Mouse (Mus musculus) telencephalon, adult 2 months (tissue): ENCODE data around the gene Rab11a.

Source experiments
- DNase-seq: peaks from one replicate; pipeline ENCODE4 v3.0.0-alpha.2; 2011; ENCODE audit warnings: low read depth, low spot score

The Rab11a gene

GRCm38 (mm10) chr9:64737406-64738201, at the start of gene Rab11a:
Gene Rab11a (minus strand): TSS chr9:64737758.
- DNase-seq: peak; percentile 90

DNA sequence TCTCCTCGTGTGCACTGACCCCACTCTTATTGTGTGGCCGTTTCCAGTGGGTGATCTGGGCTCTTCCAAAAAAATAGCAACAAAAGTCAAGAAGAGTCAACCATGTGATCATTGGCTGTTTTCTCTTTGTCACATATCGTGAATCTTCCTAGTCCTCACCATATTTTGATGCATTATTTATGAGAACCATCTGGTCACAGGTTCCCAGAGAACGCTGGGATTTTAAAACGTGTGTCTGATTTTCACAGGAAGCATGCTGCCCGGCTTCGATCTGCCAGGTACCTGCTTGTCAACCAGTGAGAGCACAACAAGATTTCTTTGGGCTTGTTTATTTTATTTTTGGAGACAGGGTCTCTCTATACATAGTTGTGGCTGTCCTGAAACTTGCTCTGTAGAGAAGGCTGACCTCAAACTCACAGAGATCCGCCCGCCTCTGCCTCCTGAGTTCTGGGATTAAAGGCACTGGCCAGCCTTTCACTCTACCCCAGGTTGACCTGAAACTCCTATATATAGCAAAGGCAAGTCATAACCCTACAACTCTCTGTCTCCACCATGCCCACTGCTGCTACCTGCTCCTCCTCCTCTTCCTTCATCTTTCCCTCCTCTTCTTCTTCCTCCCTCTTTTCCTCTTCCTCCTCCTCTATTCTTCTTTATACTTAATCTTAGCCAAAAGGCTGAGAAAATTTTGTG, 48.8 kb upstream of the Rab11a start:
- no peak for DNase-seq

GRCm38 (mm10) chr9:64784841-64785240, 47.3 kb upstream of the Rab11a start:
- DNase-seq: no peak

GRCm38 (mm10) chr9:64783511-64783910, 46.0 kb upstream of the Rab11a start:
- DNase-seq: no peak

GRCm38 (mm10) chr9:64779628-64780027, 42.1 kb upstream of the Rab11a start:
- DNase-seq: no peak

DNA sequence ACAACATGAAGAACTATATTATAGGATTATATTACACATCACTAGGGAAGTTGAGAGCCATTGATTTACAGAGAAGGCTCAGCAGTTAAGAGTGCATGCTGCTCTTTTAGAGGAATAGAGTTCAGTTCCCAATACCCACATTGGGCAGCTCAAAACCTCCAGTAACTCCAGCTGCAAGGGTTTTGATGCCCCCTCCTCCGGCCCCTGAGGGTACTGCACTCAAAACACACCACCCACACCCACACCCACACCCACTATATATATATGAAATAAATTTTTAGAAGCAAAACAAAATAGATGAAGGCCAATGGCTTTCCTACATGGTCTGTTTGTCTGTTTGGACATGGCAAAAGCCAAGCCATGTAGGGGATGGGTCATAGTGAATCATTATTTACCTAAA, 40.6 kb upstream of the Rab11a start:
- DNase-seq: no peak

DNA sequence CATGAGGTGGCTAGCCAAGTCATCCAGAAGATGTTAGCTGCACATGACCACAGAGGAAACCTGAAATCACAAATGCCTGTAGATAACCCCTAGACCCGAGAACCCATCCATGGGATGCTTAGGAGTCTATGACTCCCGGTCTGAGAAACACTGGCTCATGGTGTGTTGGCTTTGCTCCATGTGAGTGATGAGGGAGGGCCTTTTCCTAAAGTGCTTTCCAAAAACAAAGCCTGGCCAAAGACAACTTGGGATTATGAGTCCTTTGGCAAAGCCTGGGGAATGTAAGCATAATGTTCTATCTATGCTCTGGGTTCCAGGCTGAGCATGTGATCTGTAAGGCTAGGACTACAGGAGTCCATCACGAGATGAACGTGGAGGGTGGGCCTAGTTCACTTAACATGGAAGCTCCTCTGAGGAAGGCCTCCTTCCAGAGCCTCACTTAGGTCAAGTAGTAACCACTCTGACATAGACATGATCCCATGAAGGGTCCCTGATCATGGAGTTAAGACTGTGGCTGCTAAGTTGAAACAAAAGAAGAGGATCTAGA, 40.0 kb upstream of the Rab11a start:
- no peak for DNase-seq

DNA sequence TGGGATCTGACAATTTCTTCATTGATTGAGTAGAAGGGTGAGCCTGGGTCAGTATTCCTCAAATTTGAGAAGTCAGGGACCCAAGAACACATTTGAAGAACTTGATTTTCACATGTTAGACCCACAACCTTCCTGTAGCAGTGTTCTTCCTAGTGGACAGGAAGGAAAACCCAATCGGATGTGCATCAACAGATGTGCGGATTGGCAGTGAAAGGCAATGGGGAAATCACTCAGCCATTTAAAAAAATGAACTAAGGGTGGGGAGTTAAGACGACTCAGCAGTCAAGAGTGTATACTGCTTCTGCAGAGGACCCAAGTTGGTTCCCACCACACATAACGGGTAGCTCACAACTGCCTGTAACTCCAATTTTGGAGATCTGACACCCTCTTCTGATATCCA, 37.9 kb upstream of the Rab11a start:
- no peak for DNase-seq

- DNase-seq: no peak
Measured at GRCm38 (mm10) chr9:64774883-64775282, 37.3 kb upstream of the Rab11a start.

- DNase-seq: no peak
Measured at GRCm38 (mm10) chr9:64774411-64774811, 36.9 kb upstream of the Rab11a start.

GRCm38 (mm10) chr9:64773936-64774335, 36.4 kb upstream of the Rab11a start:
- no peak for DNase-seq

DNA sequence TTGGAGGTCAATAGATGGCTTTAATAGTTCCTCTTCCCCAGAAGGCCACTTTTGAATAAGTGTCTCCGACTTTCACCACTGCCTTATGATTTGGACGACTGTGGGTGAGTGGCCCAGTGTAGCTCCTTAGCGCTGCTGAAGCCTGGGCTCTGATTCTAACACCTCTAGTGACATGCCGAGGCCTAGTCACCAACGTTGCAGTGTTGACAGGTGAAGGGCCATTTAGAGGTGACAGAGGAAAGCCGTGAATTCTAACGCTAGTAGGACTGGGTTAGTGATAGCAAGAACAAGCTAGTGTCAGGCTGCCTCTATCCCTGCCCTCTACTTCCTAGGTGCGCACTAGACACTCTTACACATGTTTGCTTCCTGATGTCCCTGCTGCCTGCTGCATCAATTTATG, 35.7 kb upstream of the Rab11a start:
- DNase-seq: no peak

DNA sequence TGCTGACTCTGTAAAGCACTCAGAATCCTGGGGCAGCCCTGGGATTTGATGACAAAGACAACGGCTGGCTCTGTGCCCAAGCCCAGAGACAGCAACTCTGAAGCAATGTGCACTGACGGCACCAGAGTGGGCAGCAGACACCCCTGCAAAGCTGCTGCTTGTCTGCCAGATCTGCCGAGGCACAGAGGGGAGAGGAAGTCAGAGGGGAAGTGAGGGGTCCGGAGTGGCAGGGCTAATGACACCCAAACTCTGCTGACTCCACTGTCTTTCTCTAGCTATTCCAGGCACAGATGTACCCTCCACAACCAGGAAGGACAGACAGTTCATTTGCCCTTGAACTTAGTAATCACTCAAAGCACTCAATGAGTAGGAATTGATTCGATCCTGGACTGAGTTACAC, 33.7 kb upstream of the Rab11a start:
- DNase-seq: peak; percentile 59

DNA sequence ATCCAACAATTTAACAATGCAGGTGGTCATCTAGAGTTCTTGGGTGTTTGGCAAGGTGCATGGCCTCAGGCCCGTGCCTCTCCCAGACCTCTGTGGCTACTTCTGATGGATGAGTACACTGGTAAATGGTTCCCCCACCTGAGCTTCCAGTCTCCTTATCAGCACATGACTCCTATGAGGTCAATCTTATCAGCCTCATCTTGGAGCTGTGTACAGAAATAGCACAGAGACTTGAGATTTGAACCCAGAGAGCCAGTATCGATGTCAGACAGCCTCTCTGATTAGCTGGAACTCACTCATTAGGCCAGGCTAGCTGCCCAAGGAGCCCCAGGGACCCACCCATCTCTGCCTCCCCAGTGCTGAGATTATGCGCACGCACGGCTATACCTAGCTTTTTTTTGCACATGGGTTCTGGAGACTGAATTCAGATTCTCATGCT, 32.9 kb upstream of the Rab11a start:
- DNase-seq: no peak

DNA sequence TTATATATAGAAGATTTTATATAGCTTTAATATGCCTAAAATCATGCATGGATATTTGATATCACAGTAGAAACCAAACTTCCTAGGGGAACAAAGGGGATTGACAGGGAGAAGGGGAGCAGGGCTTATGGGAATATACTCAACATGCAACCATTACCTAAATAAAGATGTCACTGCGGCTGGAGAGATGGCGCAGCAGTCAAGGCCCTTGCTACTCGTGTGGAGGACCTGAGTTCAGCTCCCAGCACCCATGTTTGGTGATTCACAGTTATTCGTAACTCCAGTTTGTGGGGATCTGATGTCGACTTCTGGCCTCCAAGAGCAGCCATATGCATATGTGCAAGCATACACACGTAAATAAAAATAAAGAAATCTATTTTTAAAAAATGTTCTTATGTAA, 32.4 kb upstream of the Rab11a start:
- no peak for DNase-seq

- DNase-seq: no peak
Measured at GRCm38 (mm10) chr9:64769066-64769695, 31.6 kb upstream of the Rab11a start.

DNA sequence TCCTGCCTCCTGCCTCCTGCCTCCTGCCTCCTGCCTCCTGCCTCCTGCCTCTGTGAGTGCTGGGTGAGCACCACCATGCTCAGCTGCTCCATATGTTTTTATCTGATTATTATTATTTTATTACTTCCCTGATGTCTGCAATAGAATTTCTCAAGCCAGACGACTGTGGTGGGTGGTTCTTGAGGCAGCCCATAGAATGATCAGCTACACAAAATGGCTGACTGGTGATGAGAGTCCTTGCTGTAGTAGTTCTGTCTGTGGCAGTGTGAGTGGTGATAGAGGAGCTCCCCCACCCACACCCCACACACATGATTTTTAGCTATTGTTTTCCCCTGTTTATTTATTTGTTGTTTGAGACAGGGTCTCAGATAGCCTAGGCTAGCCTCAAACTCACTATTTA, 30.2 kb upstream of the Rab11a start:
- DNase-seq: no peak

- no peak for DNase-seq
Measured at GRCm38 (mm10) chr9:64766136-64766535, 28.6 kb upstream of the Rab11a start.

- no peak for DNase-seq
Measured at GRCm38 (mm10) chr9:64764824-64765223, 27.3 kb upstream of the Rab11a start.

DNA sequence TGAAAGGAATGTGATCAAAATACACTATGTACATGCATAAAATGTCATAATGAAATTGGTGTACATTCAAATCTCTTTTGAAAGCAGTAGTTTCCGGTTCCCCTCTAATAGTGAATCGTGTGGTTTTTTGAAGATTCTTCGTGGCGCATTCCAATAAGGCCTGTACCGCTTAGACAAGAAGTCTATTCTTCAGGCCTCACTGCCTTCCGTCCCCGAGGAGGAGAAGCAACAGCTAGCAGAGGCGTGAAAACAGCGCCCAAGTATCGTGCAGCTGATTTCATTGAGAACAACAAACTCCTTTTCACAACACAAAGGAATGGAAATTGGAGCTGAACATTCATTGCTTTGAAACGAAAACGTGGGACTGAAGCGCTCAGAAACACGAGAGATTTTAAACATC, 20.5 kb upstream of the Rab11a start:
- DNase-seq: no peak

DNA sequence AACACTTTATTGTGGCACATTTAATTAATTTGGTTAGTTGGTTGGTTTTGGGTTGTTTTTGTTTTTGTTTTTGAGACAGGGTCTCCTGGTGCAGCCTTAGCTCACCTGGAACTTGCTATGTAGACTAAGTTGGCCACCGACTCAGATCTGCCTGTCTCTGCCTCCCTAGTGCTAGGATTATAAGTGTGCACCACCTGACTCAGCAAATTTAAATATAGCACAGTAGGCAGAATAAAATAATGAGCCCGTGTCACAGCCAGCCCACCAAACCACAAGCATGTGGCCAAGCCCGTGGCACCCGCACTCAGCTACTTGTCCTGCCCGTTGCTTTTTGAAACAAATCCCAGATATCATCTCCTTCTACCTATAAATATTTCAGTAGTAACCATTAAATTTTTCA, 15.0 kb upstream of the Rab11a start:
- DNase-seq: no peak

- no peak for DNase-seq
Measured at GRCm38 (mm10) chr9:64749314-64749713, 11.8 kb upstream of the Rab11a start.
